Mouse (Mus musculus): ENCODE measurements around the gene Bbof1.

DNA sequence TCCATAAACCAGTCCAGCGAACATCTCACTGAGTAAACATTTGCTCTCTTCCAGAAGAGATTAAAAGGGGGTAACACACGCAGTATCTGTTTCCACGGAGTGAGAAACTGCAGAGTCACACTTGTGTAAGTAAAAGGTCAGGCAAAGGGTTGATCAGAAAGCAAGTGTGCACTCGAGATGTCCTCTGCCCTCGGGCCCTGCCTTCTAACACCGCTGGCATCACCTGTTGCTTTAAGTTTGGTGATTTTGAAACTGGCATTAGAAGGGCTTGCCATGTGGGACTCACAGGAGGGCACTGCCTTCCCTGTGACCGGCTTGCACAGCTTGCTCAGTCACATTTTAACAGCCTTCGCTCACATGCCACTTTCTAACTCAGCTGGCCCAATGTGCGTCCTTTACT is 9.2 kb upstream of the Bbof1 start:
- TF ChIP-seq POLR2A (IDR thresholded peaks at IDR 0.05; ENCODE audit: control insufficient read depth, low read depth, low read length): no peak
- TF ChIP-seq CTCF (IDR thresholded peaks at IDR 0.05; ENCODE audit: control insufficient read depth, insufficient read depth, insufficient replicate concordance, low read depth, low read length): no peak
